Mouse (Mus musculus) olfactory bulb, adult 2 months (tissue): ENCODE data around the gene Golga2. TPM values are rescaled to one million over a fixed set of nuclear protein-coding genes. Genes with fewer than 3 reads are reported as not detected.
A peak's percentile ranks its signal among the peaks of the same experiment; 100 is the strongest.

Source experiments
- H3K27ac ChIP-seq: fragments of 200-500 bp; 2 replicates; pipeline ENCODE4 v1.5.1; 2012; ENCODE audit warnings: low read depth, low read length; ENCODE audit not compliant: insufficient read depth
- H3K4me1 ChIP-seq: fragments of 200-500 bp; 2 replicates; pipeline ENCODE4 v1.6.1; 2012; ENCODE audit warnings: low read length; ENCODE audit not compliant: control insufficient read depth, insufficient read depth
- H3K4me3 ChIP-seq: fragments of 200-500 bp; 2 replicates; pipeline ENCODE4 v1.5.1; 2012; ENCODE audit warnings: mild to moderate bottlenecking, low read depth, low read length, moderate library complexity; ENCODE audit not compliant: insufficient read depth
- CTCF ChIP-seq: fragments of 200-500 bp; IDR thresholded peaks from 2 replicates; pipeline ENCODE4 v1.5.1; 2012; ENCODE audit warnings: low read depth, mild to moderate bottlenecking, low read length, moderate library complexity; ENCODE audit not compliant: insufficient read depth
- POLR2A ChIP-seq: fragments of 200-500 bp; IDR thresholded peaks from 2 replicates; pipeline ENCODE4 v1.6.1; 2012; ENCODE audit warnings: mild to moderate bottlenecking, low read depth, low read length, moderate library complexity; ENCODE audit not compliant: insufficient read depth
- WGBS: fragments of 180-500 bp; shearing (Covaris S2); methylation state at CpG from one replicate; pipeline ENCODE4 v1.1.7; 2018; 5-methylcytosine and 5-hydroxymethylcytosine counted together
- polyA plus RNA-seq: library from polyadenylated mRNA; stranded (reverse); fragments of >200 nt; gene quantifications from 2 replicates; pipeline ENCODE4 v1.2.4, GENCODE M21; 2012; ENCODE audit warnings: low replicate concordance; ENCODE audit not compliant: missing spikeins, insufficient read depth, insufficient read length

The Golga2 gene
- polyA plus RNA-seq, 1 experiment, result not detected

DNA sequence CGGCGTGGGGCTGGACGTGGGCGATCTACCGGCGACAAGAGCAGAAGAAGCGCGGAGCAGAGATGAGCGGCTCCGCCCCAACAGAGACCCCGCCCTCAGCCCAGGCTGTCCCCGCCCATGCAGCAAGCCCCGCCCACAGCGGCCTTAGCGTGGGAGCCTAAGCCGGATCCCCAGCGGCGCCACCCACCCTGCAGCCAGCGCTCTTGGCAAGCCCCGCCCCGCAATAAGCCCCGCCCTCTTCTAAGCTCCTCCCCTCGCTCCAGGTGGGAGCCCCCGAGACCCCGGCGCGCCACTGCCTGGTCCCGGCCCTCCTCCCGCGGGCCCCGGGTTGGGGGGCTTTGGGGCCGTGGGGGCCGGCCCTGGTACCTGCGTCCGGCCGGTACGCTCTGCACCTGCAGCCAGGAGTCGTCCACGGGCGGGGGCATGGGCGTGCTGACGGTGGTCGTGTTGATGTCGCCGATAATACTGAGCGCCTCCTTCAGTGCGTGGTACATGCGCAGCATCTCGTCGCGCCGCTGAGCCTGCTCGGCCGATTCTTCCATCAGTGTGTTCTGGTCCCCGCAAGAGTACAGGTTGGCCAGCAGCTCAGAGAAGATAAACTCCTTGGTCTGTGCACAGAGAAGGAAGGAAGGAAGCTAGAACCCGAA, 25.3 kb downstream of the Golga2 start:
- TF ChIP-seq CTCF (no peak), POLR2A (no peak)
- Histone ChIP-seq H3K27ac (no peak overlapping the region), H3K4me1 (peaks cover 28% of the 10 kb centered on the region), H3K4me3 (peak overlapping the region; percentile 28)
- 8% methylated on average over 55 of the region's 56 CpGs for WGBS

GRCm38 (mm10) chr2:32314831-32315230, 27.6 kb downstream of the Golga2 start:
- Histone ChIP-seq H3K27ac (no peak overlapping the region), H3K4me1 (peaks cover 46% of the 10 kb centered on the region), H3K4me3 (no peak overlapping the region)
- TF ChIP-seq CTCF (no peak), POLR2A (no peak)
- 93% methylated on average over 14 of the region's 14 CpGs for WGBS

GRCm38 (mm10) chr2:32315751-32316150, 28.6 kb downstream of the Golga2 start:
- WGBS, result 19% methylated on average over 8 of the region's 8 CpGs
- Histone ChIP-seq H3K4me1 (peaks cover 51% of the 10 kb centered on the region), H3K4me3 (no peak overlapping the region), H3K27ac (no peak overlapping the region; the same call in 1 of the 2 replicates)
- TF ChIP-seq POLR2A (no peak), CTCF (no peak)

DNA sequence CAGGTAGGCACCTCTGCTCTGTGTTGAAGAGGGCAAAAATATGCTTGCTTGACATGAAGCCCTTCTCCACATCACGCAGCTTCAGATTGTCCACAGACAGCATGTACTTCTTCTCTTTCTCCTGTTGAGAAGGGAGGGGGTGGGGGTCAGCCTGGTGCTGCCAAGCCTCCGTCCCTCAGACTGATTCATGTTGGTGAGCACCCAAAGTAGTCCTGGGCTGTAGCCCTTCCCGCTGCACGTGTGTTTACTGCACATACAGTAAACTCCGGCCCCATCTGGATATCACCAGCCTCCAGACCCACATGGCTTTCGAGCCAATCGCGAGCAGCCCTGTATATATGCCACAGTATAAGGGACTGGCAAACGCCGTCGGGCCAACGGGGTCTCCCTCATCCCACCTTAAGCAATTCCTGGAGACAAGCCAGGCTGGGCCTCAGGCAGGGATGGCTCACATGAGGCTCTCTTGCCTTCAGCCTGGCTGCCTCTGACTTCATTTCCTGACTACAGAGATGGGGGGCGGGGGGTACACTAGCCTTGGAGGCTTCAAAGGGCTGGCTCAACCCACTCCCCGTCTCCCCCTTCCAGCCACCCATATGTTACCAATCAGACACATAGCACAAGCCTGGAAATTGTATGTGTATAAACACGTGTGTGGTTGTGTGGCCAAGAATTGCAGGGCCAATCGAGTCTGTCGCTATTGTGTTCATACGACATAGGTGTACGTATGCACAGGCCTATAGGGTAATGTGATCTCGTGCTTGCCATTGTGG, 29.9 kb downstream of the Golga2 start:
- WGBS, result 59% methylated on average over 20 of the region's 20 CpGs
- TF ChIP-seq CTCF (no peak), POLR2A (no peak)
- Histone ChIP-seq H3K27ac (peak overlapping the region; percentile 46; the same call in 1 of the 2 replicates), H3K4me1 (peaks cover 47% of the 10 kb centered on the region), H3K4me3 (no peak overlapping the region)

GRCm38 (mm10) chr2:32317791-32318417, 30.7 kb downstream of the Golga2 start:
- H3K27ac ChIP-seq, result peak overlapping the region; percentile 46; the same call in 1 of the 2 replicates
- WGBS, result 15% methylated on average over 19 of the region's 19 CpGs
- H3K4me3 ChIP-seq, result no peak overlapping the region
- peaks cover 43% of the 10 kb centered on the region for H3K4me1 ChIP-seq
- no peak for TF ChIP-seq POLR2A
- TF ChIP-seq CTCF, result no peak

DNA sequence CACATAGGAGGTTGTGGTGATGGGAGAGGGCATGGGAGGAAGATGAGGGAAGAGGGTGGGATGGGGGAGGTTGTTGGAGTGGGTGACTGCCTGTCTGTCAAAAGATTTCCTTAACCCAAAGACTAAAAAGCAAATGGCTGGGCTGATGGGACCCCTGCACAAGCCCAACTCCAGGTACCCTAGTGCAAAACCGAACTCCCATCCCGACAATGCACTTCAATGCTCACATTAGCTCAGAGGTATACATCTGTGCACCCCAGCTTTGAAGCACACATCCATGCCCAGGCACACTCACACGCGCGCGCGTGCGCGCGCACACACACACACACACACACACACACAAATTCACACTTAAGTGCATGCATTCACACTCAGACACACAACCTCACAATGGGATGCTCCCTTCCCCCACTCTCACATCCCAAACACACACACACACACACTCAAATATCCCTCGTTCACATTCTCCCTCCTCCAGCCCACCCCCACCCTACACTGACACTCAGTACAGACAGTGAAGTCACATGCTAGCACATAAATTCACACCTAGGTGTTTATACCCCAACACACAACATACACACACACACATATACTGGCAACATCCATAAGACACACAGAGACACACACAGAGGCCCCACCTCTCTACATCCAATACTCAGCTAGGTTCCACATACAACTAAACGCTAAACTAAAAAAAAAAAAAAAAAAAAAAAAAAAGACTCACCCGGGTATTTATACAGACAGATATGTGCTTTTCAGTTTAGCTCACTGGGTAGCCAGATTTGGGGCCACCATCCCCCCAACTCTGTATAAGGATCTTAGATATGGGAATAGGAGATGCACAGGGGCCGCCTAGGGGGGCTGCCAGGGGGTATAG, 31.8 kb downstream of the Golga2 start:
- WGBS, result 73% methylated on average over 14 of the region's 14 CpGs
- Histone ChIP-seq H3K27ac (no peak overlapping the region), H3K4me1 (peaks cover 48% of the 10 kb centered on the region), H3K4me3 (no peak overlapping the region)
- TF ChIP-seq CTCF, result no peak
- no peak for TF ChIP-seq POLR2A

DNA sequence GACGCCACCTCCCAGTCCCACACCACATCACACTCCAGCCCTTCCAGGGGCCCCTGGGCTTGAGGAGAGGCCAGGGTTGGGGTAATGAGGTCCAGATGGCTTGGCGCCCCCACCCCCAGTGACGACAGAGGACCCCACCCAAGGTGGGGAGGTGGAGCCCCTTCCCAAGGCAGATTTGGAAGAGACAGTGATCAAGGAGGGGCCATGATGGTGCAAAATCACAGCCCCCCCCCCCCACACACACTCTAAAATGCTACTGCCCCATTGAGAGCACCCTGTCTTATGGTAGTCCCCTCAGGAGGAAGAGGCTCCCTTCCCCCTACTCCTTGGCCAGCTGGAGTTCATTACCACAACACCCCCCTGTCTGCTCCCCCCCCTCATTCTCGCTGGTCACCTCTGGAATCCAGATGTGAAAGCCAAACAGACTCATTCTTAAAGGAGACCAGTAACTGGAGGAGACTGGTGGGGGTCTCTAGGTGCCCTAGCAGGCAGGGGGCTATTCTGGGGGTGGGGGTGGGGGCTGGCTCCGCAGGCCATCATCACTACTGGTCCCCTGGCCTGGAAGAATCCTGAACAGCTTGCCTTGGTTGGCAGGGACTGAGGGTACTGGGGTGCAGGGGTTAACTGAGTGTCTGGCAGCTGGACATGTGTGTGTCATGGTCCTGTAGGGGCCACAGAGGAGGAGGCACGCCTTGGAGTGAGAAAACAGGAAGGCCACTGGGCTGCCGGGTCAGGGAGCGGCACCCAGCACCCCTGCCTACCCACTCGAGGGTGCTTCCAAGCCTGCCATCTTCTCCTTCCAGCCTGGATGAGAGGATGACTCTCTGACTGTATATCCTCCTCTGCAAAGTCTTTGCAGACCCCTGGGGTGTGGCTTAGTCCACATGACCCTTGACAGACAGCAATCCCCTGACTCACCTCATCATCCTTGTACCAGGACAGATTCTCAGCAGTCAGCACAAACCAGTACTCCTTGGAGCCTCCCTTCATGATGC, 32.7 kb downstream of the Golga2 start:
- H3K4me3 ChIP-seq, result no peak overlapping the region
- no peak overlapping the region for H3K27ac ChIP-seq
- peaks cover 46% of the 10 kb centered on the region for H3K4me1 ChIP-seq
- 50% methylated on average over 9 of the region's 9 CpGs for WGBS
- TF ChIP-seq CTCF (no peak), POLR2A (no peak)
